Mouse (Mus musculus) neural tube, embryonic 11.5 days (tissue): ENCODE measurements at regions not wholly inside any gene's neighbourhood (a gene's known extent, or its start where the extent isn't known, plus 50 kb on each side); places are given as distances from the start of the nearest gene placed in this dataset.

Source experiments
- ATAC-seq: fragments of 200-750 bp; cut with Nextera tagmentation; 2 replicates; pipeline ENCODE4 v1.8.0; 2017; ENCODE audit warnings: moderate number of reproducible peaks, mild to moderate bottlenecking, moderate TSS enrichment, moderate library complexity; ENCODE audit not compliant: insufficient read depth, low FRiP score, low TSS enrichment
- DNase-seq: peaks from one replicate; pipeline ENCODE4 v3.0.0-alpha.2; 2015; ENCODE audit warnings: low spot score
- H3K27ac ChIP-seq: fragments of 300-500 bp; sonication (generic); 2 replicates; pipeline ENCODE4 v1.5.1; 2014; ENCODE audit warnings: low read depth, mild to moderate bottlenecking, low read length
- H3K27me3 ChIP-seq: fragments of 300-500 bp; sonication (generic); 2 replicates; pipeline ENCODE4 v1.6.1; 2014; ENCODE audit warnings: mild to moderate bottlenecking, low read length, mixed read lengths; ENCODE audit not compliant: control insufficient read depth, insufficient read depth
- H3K36me3 ChIP-seq: fragments of 300-500 bp; sonication (generic); 2 replicates; pipeline ENCODE4 v1.6.1; 2014; ENCODE audit warnings: mild to moderate bottlenecking, low read length, moderate library complexity, mixed read lengths; ENCODE audit not compliant: control insufficient read depth, insufficient read depth
- H3K4me1 ChIP-seq: fragments of 300-500 bp; sonication (generic); 2 replicates; pipeline ENCODE4 v1.6.1; 2014; ENCODE audit warnings: low read length, mixed read lengths; ENCODE audit not compliant: control insufficient read depth, insufficient read depth
- H3K4me2 ChIP-seq: fragments of 300-500 bp; sonication (generic); 2 replicates; pipeline ENCODE4 v1.6.1; 2014; ENCODE audit warnings: low read depth, mild to moderate bottlenecking, moderate library complexity
- H3K4me3 ChIP-seq: fragments of 300-500 bp; sonication (generic); 2 replicates; pipeline ENCODE4 v1.5.1; 2014; ENCODE audit warnings: low read depth, low read length
- H3K9ac ChIP-seq: fragments of 300-500 bp; sonication (generic); 2 replicates; pipeline ENCODE4 v1.6.1; 2014; ENCODE audit warnings: mild to moderate bottlenecking, low read length
- H3K9me3 ChIP-seq: fragments of 300-500 bp; sonication (generic); 2 replicates; pipeline ENCODE4 v1.6.1; 2016; ENCODE audit warnings: low read length; ENCODE audit not compliant: control insufficient read depth
- WGBS: fragments of 180-500 bp; shearing (Covaris S2); extraction: QIAGEN DNeasy Blood & Tissue Kit; methylation state at CpG from one replicate; pipeline ENCODE4 v1.1.7; 2014; 5-methylcytosine and 5-hydroxymethylcytosine counted together

- H3K27ac ChIP-seq: no peak overlapping the region
- H3K36me3 ChIP-seq: no peaks in the 10 kb centered on the region
- 86% methylated on average over 4 of the region's 4 CpGs for WGBS
- H3K4me3 ChIP-seq: no peak overlapping the region
- H3K9ac ChIP-seq: no peak overlapping the region
- no peak overlapping the region for H3K4me2 ChIP-seq
- DNase-seq (no peak), ATAC-seq (no peak)
- no peaks in the 10 kb centered on the region for H3K4me1 ChIP-seq
- H3K9me3 ChIP-seq: no peaks in the 10 kb centered on the region
- H3K27me3 ChIP-seq: no peaks in the 10 kb centered on the region
Observed at GRCm38 (mm10) chr12:117437011-117437410, 79.3 kb upstream of the Rapgef5 start.

GRCm38 (mm10) chr12:117439015-117439605 is 77.2 kb upstream of the Rapgef5 start:
- no peaks in the 10 kb centered on the region for H3K4me1 ChIP-seq
- ATAC-seq: no peak
- no peaks in the 10 kb centered on the region for H3K27me3 ChIP-seq
- no peak overlapping the region for H3K4me2 ChIP-seq
- H3K9ac ChIP-seq: no peak overlapping the region
- 78% methylated on average over 11 of the region's 11 CpGs for WGBS
- DNase-seq: no peak
- no peaks in the 10 kb centered on the region for H3K9me3 ChIP-seq
- H3K36me3 ChIP-seq: no peaks in the 10 kb centered on the region
- no peak overlapping the region for H3K27ac ChIP-seq
- no peak overlapping the region for H3K4me3 ChIP-seq

- ATAC-seq (no peak), DNase-seq (no peak)
- no peak overlapping the region for H3K27ac ChIP-seq
- no peaks in the 10 kb centered on the region for H3K9me3 ChIP-seq
- no peak overlapping the region for H3K4me3 ChIP-seq
- H3K4me1 ChIP-seq: no peaks in the 10 kb centered on the region
- WGBS: 76% methylated on average over 4 of the region's 4 CpGs
- no peak overlapping the region for H3K4me2 ChIP-seq
- H3K27me3 ChIP-seq: no peaks in the 10 kb centered on the region
- H3K9ac ChIP-seq: no peak overlapping the region
- H3K36me3 ChIP-seq: no peaks in the 10 kb centered on the region
Observed at GRCm38 (mm10) chr12:117444247-117444989, 71.9 kb upstream of the Rapgef5 start.

- H3K4me1 ChIP-seq: no peaks in the 10 kb centered on the region
- peak overlapping the region; percentile 15; the same call in 1 of the 2 replicates for H3K4me2 ChIP-seq
- H3K36me3 ChIP-seq: no peaks in the 10 kb centered on the region
- H3K9me3 ChIP-seq: no peaks in the 10 kb centered on the region
- H3K9ac ChIP-seq: no peak overlapping the region; the same call in 1 of the 2 replicates
- WGBS: 16% methylated on average over 10 of the region's 10 CpGs
- ATAC-seq (peak; percentile 38; the same call in 1 of the 2 replicates), DNase-seq (peak; percentile 36)
- no peak overlapping the region for H3K4me3 ChIP-seq
- no peaks in the 10 kb centered on the region for H3K27me3 ChIP-seq
- no peak overlapping the region for H3K27ac ChIP-seq
Observed at GRCm38 (mm10) chr12:117447223-117447622, 69.1 kb upstream of the Rapgef5 start.

- no peaks in the 10 kb centered on the region for H3K9me3 ChIP-seq
- H3K4me3 ChIP-seq: no peak overlapping the region
- no peak overlapping the region for H3K4me2 ChIP-seq
- 68% methylated on average over 19 of the region's 19 CpGs for WGBS
- no peak overlapping the region for H3K9ac ChIP-seq
- no peaks in the 10 kb centered on the region for H3K4me1 ChIP-seq
- no peaks in the 10 kb centered on the region for H3K36me3 ChIP-seq
- ATAC-seq: no peak
- H3K27ac ChIP-seq: no peak overlapping the region
- H3K27me3 ChIP-seq: no peaks in the 10 kb centered on the region
- no peak for DNase-seq
Observed at GRCm38 (mm10) chr12:117447843-117448728, 68.2 kb upstream of the Rapgef5 start.

- Histone ChIP-seq H3K4me3 (no peak overlapping the region), H3K4me2 (no peak overlapping the region), H3K4me1 (no peaks in the 10 kb centered on the region), H3K27me3 (no peaks in the 10 kb centered on the region), H3K36me3 (no peaks in the 10 kb centered on the region), H3K9ac (no peak overlapping the region), H3K9me3 (no peaks in the 10 kb centered on the region), H3K27ac (no peak overlapping the region)
- 93% methylated on average over 2 of the region's 2 CpGs for WGBS
- DNase-seq (no peak), ATAC-seq (no peak)
Observed at GRCm38 (mm10) chr12:117449080-117449479, 67.2 kb upstream of the Rapgef5 start.

GRCm38 (mm10) chr12:117450106-117450505 is 66.2 kb upstream of the Rapgef5 start:
- Histone ChIP-seq H3K4me2 (no peak overlapping the region), H3K4me3 (no peak overlapping the region), H3K36me3 (no peaks in the 10 kb centered on the region), H3K9ac (no peak overlapping the region), H3K9me3 (no peaks in the 10 kb centered on the region), H3K4me1 (no peaks in the 10 kb centered on the region), H3K27me3 (no peaks in the 10 kb centered on the region), H3K27ac (no peak overlapping the region)
- DNase-seq: no peak
- ATAC-seq: no peak

GRCm38 (mm10) chr12:117450871-117451270 is 65.4 kb upstream of the Rapgef5 start:
- no peak overlapping the region for H3K9ac ChIP-seq
- no peaks in the 10 kb centered on the region for H3K9me3 ChIP-seq
- ATAC-seq (no peak), DNase-seq (no peak)
- no peak overlapping the region for H3K4me2 ChIP-seq
- H3K36me3 ChIP-seq: no peaks in the 10 kb centered on the region
- no peak overlapping the region for H3K4me3 ChIP-seq
- WGBS: 70% methylated on average over 3 of the region's 3 CpGs
- H3K27me3 ChIP-seq: no peaks in the 10 kb centered on the region
- H3K4me1 ChIP-seq: no peaks in the 10 kb centered on the region
- no peak overlapping the region for H3K27ac ChIP-seq
